Mouse (Mus musculus) lung, postnatal 0 days (tissue): ENCODE results near the gene Gm20388.

Experiments used
- CTCF ChIP-seq: IDR thresholded peaks from 2 replicates; pipeline ENCODE4 v1.5.1; 2016; ENCODE audit warnings: antibody characterized with exemption, mild to moderate bottlenecking
- EP300 ChIP-seq: IDR thresholded peaks from 2 replicates; pipeline ENCODE4 v1.6.1; 2016; ENCODE audit warnings: antibody characterized with exemption, mild to moderate bottlenecking, control low read depth

- no peak for TF ChIP-seq CTCF
- TF ChIP-seq EP300: no peak
Observed at GRCm38 (mm10) chr8:120591587-120592292, 681.1 kb downstream of the Gm20388 start.
